Comparison of ENCODE assay signal across 9 mouse cellular contexts in the genomic region with DNA sequence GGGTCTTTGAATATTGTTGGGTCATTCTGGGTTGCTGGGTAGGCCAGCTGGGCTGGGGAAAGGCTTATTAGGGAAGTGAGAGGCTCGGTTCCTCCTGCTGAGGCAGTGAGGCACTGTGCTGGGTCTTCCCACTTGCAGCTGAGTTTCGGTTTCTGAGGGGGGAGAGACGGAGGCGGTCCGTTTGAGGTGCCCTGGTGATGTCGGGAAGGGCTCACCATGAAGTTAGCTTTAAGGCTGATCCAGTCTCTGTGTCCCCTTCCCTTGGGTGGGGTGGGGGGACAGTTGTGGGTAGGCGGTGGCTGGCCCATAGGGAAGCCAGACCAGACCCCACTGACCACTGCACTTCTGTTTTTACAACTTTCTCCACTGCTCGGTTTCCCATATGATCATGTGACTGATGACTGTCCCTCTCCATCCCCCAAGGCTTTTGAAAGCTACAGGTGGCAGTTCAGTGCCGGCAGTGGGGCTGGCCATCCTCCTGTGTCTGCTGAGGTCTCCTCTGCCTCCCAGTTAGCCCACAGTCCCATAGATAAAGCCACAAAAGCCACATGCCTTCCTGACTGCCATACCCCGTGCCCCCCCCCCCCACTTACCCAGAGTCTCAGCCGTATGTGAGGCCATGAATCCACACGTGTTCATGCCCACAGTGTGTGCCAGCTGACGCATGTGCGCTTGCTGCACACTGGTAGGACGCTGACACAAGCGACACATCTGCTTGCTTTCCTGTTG. TPM values are rescaled to one million over a fixed set of nuclear protein-coding genes. Genes with fewer than 3 reads are reported as not detected.
DNase-seq lines count a peak whose midpoint lies in the region; ATAC-seq lines count a peak whose summit lies in the region.
"Had no signal": no experiment of that assay in that cellular context is flagged by ENCODE, and none has a peak within 500 bp of the region (broad histone marks: within the 10 kb centered on the region; RNA-seq: fewer than 3 reads in every experiment).

No protein-coding gene starts in this region.

- H3K9ac ChIP-seq in heart, embryonic 13.5 days = peak overlapping the region; percentile 71
- H3K9ac ChIP-seq: embryonic facial prominence, embryonic 15.5 days had no signal

- ATAC-seq in heart, embryonic 13.5 days (ENCODE audit: extremely low read depth, insufficient number of reproducible peaks, low FRiP score, low TSS enrichment) = no peak

- peaks cover 48% of the 10 kb centered on the region for H3K4me1 ChIP-seq in heart, embryonic 13.5 days

- H3K4me2 ChIP-seq in heart, embryonic 13.5 days = peak overlapping the region; percentile 24
- H3K4me2 ChIP-seq: embryonic facial prominence, embryonic 15.5 days had no signal

- H3K36me3 ChIP-seq in heart, embryonic 13.5 days = peaks cover 39% of the 10 kb centered on the region

- H3K27me3 ChIP-seq in heart, embryonic 13.5 days (replicated peaks) = no peaks in the 10 kb centered on the region
- H3K27me3 ChIP-seq: embryonic facial prominence, embryonic 15.5 days had no signal

- H3K27ac ChIP-seq in heart, embryonic 13.5 days (replicated peaks) = no peak overlapping the region
- H3K27ac ChIP-seq: embryonic facial prominence, embryonic 15.5 days had no signal

- WGBS in heart, embryonic 13.5 days = 53% methylated on average over 16 of the region's 16 CpGs

- no peaks in the 10 kb centered on the region for H3K9me3 ChIP-seq in heart, embryonic 13.5 days
- H3K9me3 ChIP-seq: embryonic facial prominence, embryonic 15.5 days had no signal

- DNase-seq in adrenal gland, adult (ENCODE audit: inconsistent age in 2 of 2, low spot score in 1 of 2) = peak; percentile 59 to 80
- no peak for DNase-seq in adrenal gland, adult 2 months
- DNase-seq in layer of hippocampus, adult 11-12 months (ENCODE audit: low spot score) = peak; percentile 46
- DNase-seq in layer of hippocampus, postnatal 14 days (ENCODE audit: low spot score in 2 of 2) = no peak
- DNase-seq in lung, postnatal 4 days = peak; percentile 50 to 56
- no peak for DNase-seq in embryo, embryonic 10.5 days (ENCODE audit: low spot score)
- no peak for DNase-seq in urinary bladder, postnatal 25 days (ENCODE audit: low spot score)

- peak overlapping the region; percentile 14; the same call in 1 of the 2 replicates for H3K4me3 ChIP-seq in heart, embryonic 13.5 days
- H3K4me3 ChIP-seq: embryonic facial prominence, embryonic 15.5 days had no signal

RNA-seq across cellular contexts. Expression of a gene that starts 2.2 kb away (rescaled TPM):
- total RNA-seq in adrenal gland, adult 2 months (2021) = 100 to 1,000 TPM; 165 to 211 TPM
- polyA plus RNA-seq in adrenal gland, adult 2 months (2012; rRNA removed) = 251 and 310 TPM in 2 replicates
- total RNA-seq in layer of hippocampus, postnatal 14 days (2021) = 10 to 100 TPM; 82.3 to 87.4 TPM
- polyA plus RNA-seq in heart, embryonic 13.5 days (2015; fragmentation: Nextera tagmentation; extraction: Ambion mirVana) = 220 and 224 TPM in 2 replicates

RNA-seq across cellular contexts. Expression of a gene that starts 15.2 kb away (rescaled TPM):
- total RNA-seq in adrenal gland, adult 2 months (2021) = 1 to 10 TPM; 2.8 to 8.3 TPM
- polyA plus RNA-seq in adrenal gland, adult 2 months (2012; rRNA removed) = 18.1 and 22.9 TPM in 2 replicates
- 10 to 100 TPM; 86.0 to 97.5 TPM for total RNA-seq in layer of hippocampus, postnatal 14 days (2021)
- 2.8 and 2.9 TPM in 2 replicates for polyA plus RNA-seq in heart, embryonic 13.5 days (2015; fragmentation: Nextera tagmentation; extraction: Ambion mirVana)

RNA-seq across cellular contexts. Expression of a gene that starts 24.5 kb away (rescaled TPM):
- total RNA-seq in adrenal gland, adult 2 months (2021) = 100 to 1,000 TPM; 504 to 683 TPM
- 1,025 and 1,107 TPM in 2 replicates for polyA plus RNA-seq in adrenal gland, adult 2 months (2012; rRNA removed)
- total RNA-seq in layer of hippocampus, postnatal 14 days (2021) = 10 to 100 TPM; 75.6 to 81.8 TPM
- 287 and 294 TPM in 2 replicates for polyA plus RNA-seq in heart, embryonic 13.5 days (2015; fragmentation: Nextera tagmentation; extraction: Ambion mirVana)

RNA-seq across cellular contexts. Expression of a gene that starts 37.6 kb away (rescaled TPM):
- 1 to 10 TPM; 2.5 to 4.1 TPM for total RNA-seq in adrenal gland, adult 2 months (2021)
- 6.6 TPM in 2 replicates for polyA plus RNA-seq in adrenal gland, adult 2 months (2012; rRNA removed)
- 1 to 10 TPM; 2.3 to 2.7 TPM for total RNA-seq in layer of hippocampus, postnatal 14 days (2021)
- 10.5 and 11.3 TPM in 2 replicates for polyA plus RNA-seq in heart, embryonic 13.5 days (2015; fragmentation: Nextera tagmentation; extraction: Ambion mirVana)

RNA-seq across cellular contexts. Expression of a gene that starts 39.1 kb away (rescaled TPM):
- 10 to 100 TPM; 36.8 to 51.7 TPM for total RNA-seq in adrenal gland, adult 2 months (2021)
- 46.3 and 77.5 TPM in 2 replicates for polyA plus RNA-seq in adrenal gland, adult 2 months (2012; rRNA removed)
- 100 to 1,000 TPM; 413 to 422 TPM for total RNA-seq in layer of hippocampus, postnatal 14 days (2021)
- 1.1 and 1.7 TPM in 2 replicates for polyA plus RNA-seq in heart, embryonic 13.5 days (2015; fragmentation: Nextera tagmentation; extraction: Ambion mirVana)

Comparison
In these comparisons a context has a peak if more than half of its experiments do, and no peak if none do; other contexts are left out.
1. DNase-seq: peak in adrenal gland, adult (2 of 2), layer of hippocampus, adult 11-12 months (single experiment) and lung, postnatal 4 days (2 of 2); none in adrenal gland, adult 2 months (single experiment), layer of hippocampus, postnatal 14 days (0 of 2), embryo, embryonic 10.5 days (single experiment) and urinary bladder, postnatal 25 days (single experiment).
2. RNA of a gene that starts 15.2 kb away (total RNA-seq): 86.0 to 97.5 TPM in layer of hippocampus, postnatal 14 days; 2.8 to 8.3 TPM in adrenal gland, adult 2 months; every median in the first group is over 4 times any median in the second.
3. RNA of a gene that starts 24.5 kb away (total RNA-seq): 504 to 683 TPM in adrenal gland, adult 2 months; 75.6 to 81.8 TPM in layer of hippocampus, postnatal 14 days; every median in the first group is over 4 times any median in the second.